Mouse (Mus musculus) effector memory CD4-positive, alpha-beta T cell, adult 7 months (primary cell): Measurements from ENCODE around the gene Olfr128. TPM values are rescaled to one million over a fixed set of nuclear protein-coding genes. Genes with fewer than 3 reads are reported as not detected.

ENCODE experiments used
- polyA plus RNA-seq: library from polyadenylated mRNA; unstranded; fragments of 100-300 nt; shearing (Covaris generic); gene quantifications from one replicate; pipeline ENCODE4 v1.2.1, GENCODE M21; 2017

Olfr128 gene
- not detected for polyA plus RNA-seq

GRCm38 (mm10) chr17:37920248-37920647, at the start of gene Olfr128:
Olfr128 (plus strand) TSS chr17:37920548.

GRCm38 (mm10) chr17:37900137-37900536, 20.2 kb upstream of the Olfr128 start, which contains the start of gene Olfr127:
Olfr127 (plus strand) TSS chr17:37900437.

GRCm38 (mm10) chr17:37952979-37953378, 32.6 kb downstream of the Olfr128 start, which contains the start of gene Olfr761:
Olfr761 (minus strand) TSS chr17:37953079.

Other genes starting within 250 kb of the Olfr128 start
- not detected for gene Olfr119, start 224.0 kb upstream of the Olfr128 start, polyA plus RNA-seq
- gene Olfr120, start 198.7 kb upstream of the Olfr128 start, polyA plus RNA-seq: not detected
- not detected for gene Olfr121, start 171.7 kb upstream of the Olfr128 start, polyA plus RNA-seq
- not detected for gene Olfr122, start 151.9 kb upstream of the Olfr128 start, polyA plus RNA-seq
- gene Olfr123, start 127.0 kb upstream of the Olfr128 start, polyA plus RNA-seq: not detected
- not detected for gene Olfr124, start 120.7 kb upstream of the Olfr128 start, polyA plus RNA-seq
- not detected for gene Olfr125, start 87.6 kb upstream of the Olfr128 start, polyA plus RNA-seq
- 0.20 TPM for gene Olfr126, start 73.1 kb upstream of the Olfr128 start, polyA plus RNA-seq
- gene Olfr127, start 20.1 kb upstream of the Olfr128 start, polyA plus RNA-seq: 0.11 TPM
- gene Olfr761, start 32.5 kb downstream of the Olfr128 start, polyA plus RNA-seq: not detected
- gene Olfr129, start 139.5 kb downstream of the Olfr128 start, polyA plus RNA-seq: 0.23 TPM
- not detected for gene Olfr130, start 143.4 kb downstream of the Olfr128 start, polyA plus RNA-seq
- gene Olfr131, start 168.1 kb downstream of the Olfr128 start, polyA plus RNA-seq: not detected
- gene Olfr132, start 214.0 kb downstream of the Olfr128 start, polyA plus RNA-seq: not detected
- gene Olfr133, start 224.7 kb downstream of the Olfr128 start, polyA plus RNA-seq: not detected